Mouse (Mus musculus) erythroblast, embryonic 14.5 days (primary cell): ENCODE results near the gene S1pr3. TPM values are rescaled to one million over a fixed set of nuclear protein-coding genes. Genes with fewer than 3 reads are reported as not detected.

Source experiments
- H3K27me3 ChIP-seq: 2 replicates; pipeline ENCODE4 v1.6.1; 2012; ENCODE audit warnings: inconsistent platforms; ENCODE audit not compliant: control insufficient read depth
- H3K36me3 ChIP-seq: 2 replicates; pipeline ENCODE4 v1.6.1; 2012; ENCODE audit warnings: mild to moderate bottlenecking, inconsistent platforms; ENCODE audit not compliant: control insufficient read depth
- H3K4me1 ChIP-seq: 2 replicates; pipeline ENCODE4 v1.6.1; 2012; ENCODE audit warnings: inconsistent platforms; ENCODE audit not compliant: control insufficient read depth
- H3K4me3 ChIP-seq: replicated peaks from 2 replicates; pipeline ENCODE3; 2012; ENCODE audit warnings: moderate library complexity, mild to moderate bottlenecking, inconsistent platforms
- H3K9me3 ChIP-seq: 2 replicates; pipeline ENCODE4 v1.6.1; 2012; ENCODE audit warnings: low read length, inconsistent platforms, mixed read lengths; ENCODE audit not compliant: control insufficient read depth
- GATA1 ChIP-seq: IDR thresholded peaks from 2 replicates; pipeline ENCODE4 v1.6.1; 2012; ENCODE audit warnings: low read length, inconsistent platforms, mixed read lengths
- TAL1 ChIP-seq: IDR thresholded peaks from 3 replicates; pipeline ENCODE4 v1.6.1; 2012; ENCODE audit warnings: low read length, inconsistent platforms, mixed read lengths
- polyA plus RNA-seq: library from polyadenylated mRNA; stranded (reverse); fragments of >175 nt; gene quantifications from 2 replicates; pipeline ENCODE4 v1.2.3, GENCODE M21; 2012

S1pr3 gene
- polyA plus RNA-seq, 1 experiment, result 0.02 TPM

DNA sequence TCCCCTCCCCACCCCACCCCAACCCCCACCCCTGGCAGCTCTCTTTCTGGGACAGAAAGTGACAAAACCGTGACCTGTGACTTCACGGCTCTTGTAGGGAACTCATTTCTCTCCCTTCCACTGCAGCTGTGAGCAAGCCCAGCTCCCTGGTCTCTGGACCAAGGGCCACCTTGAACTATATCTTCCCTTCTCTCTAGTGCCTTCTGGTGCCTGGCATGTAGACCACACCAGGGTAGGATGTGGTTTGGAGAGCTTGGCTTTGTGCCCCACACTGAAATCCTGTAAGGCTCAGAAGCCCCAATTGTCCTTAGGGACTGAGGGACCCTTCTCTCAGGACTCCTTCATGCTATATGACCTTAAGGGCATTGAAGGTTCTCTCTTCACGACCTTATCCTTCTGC is 24.9 kb downstream of the S1pr3 start:
- no peaks in the 10 kb centered on the region for H3K27me3 ChIP-seq
- TF ChIP-seq GATA1 (no peak), TAL1 (no peak)
- H3K9me3 ChIP-seq, result no peaks in the 10 kb centered on the region

DNA sequence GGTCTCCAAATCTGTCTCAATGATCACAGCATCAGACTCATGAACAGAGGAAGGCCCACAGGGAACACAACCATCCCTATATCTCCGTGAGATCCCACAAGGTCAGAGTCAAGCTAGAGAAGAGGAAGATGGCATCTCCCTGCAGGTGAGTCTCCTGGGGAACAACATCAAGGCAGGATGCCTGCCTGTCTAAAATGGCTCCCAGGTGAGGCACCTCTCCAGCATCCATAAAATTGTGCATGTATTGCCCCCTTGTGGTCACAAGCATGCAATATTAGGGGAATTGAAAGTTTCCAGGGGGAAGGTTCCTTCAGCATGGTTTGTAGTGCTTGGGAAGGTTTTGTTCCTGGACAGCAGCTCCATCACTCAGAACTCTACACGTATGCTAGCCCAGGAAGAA is 26.0 kb downstream of the S1pr3 start:
- no peak overlapping the region for H3K4me3 ChIP-seq
- H3K9me3 ChIP-seq, result no peaks in the 10 kb centered on the region
- no peaks in the 10 kb centered on the region for H3K36me3 ChIP-seq
- no peaks in the 10 kb centered on the region for H3K4me1 ChIP-seq
- TF ChIP-seq TAL1, result no peak
- no peak for TF ChIP-seq GATA1
- no peaks in the 10 kb centered on the region for H3K27me3 ChIP-seq

More for the DNA sequence above, 24.9 kb downstream of the S1pr3 start:
- H3K4me3 ChIP-seq, result no peak overlapping the region
- no peaks in the 10 kb centered on the region for H3K36me3 ChIP-seq
- H3K4me1 ChIP-seq, result no peaks in the 10 kb centered on the region

DNA sequence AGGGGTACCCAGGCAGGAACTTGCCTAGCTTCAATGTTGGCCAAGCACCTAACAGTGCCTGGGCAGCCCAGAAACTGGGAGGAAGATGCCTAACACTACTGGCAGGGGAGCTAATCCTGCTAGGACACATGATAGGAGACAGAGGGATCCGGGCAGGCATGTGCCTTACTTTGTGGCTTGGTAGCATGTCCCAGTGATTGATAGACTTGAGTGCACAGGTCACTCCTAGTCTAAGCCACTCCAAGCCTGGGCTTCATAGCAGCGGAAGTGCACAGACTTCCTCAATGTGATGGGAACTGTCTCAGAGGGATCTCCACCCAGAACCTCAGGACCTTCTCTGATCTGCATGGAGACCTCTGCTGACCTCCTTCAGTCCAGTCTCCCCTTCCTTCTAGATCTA is 26.7 kb downstream of the S1pr3 start:
- H3K4me1 ChIP-seq, result no peaks in the 10 kb centered on the region

DNA sequence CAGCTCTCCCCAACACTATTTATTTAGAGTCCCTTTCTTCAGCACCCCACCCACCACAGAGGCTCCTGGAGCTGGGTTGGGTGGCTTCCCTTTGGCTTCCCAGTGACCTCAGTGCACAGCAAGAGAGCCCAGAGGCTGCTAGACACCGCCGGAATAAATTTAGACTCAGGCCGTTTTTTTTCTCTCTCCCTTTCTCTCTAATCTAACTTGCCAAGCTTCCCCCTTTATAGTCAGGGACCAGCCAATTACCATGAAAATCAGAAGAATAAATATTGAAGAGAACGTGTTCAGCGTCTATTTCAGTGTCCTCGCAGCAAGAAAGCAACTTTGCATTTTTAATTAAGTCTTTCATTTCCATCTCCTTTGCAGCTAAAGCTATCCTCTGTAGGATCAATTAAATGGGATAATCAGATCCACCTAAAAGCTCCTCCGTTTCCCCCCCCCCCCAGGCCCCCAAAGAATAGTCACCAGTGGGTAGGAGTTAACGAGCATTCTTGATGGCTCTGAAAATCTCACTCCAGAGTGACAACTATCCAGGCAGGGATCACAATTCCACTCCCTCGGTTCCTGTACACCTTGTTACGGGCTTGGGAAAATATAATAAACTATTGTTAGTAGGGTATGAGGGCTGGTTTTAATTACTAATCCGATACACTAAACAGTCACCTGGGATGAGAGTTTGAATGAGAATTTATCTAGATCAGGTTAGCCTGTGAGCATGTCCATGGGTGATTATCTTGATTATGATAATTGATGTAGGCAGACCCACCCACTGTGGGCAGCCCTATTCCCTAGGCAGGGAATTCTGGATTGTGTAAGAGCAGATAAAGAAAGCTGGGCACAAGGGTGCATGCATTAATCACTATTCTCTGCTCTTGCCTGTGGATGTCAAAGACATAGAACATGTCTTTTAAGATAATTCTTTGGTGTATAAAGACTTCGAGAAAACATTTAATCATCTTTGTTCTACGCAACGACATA is 29.0 kb downstream of the S1pr3 start:
- H3K27me3 ChIP-seq, result no peaks in the 10 kb centered on the region
- no peaks in the 10 kb centered on the region for H3K36me3 ChIP-seq
- H3K4me1 ChIP-seq, result no peaks in the 10 kb centered on the region
- TF ChIP-seq TAL1 (no peak), GATA1 (no peak)
- no peaks in the 10 kb centered on the region for H3K9me3 ChIP-seq
- no peak overlapping the region for H3K4me3 ChIP-seq

More for the DNA sequence above, 26.7 kb downstream of the S1pr3 start:
- Histone ChIP-seq H3K4me3 (no peak overlapping the region), H3K36me3 (no peaks in the 10 kb centered on the region), H3K27me3 (no peaks in the 10 kb centered on the region), H3K9me3 (no peaks in the 10 kb centered on the region)
- TF ChIP-seq GATA1, result no peak
- no peak for TF ChIP-seq TAL1

DNA sequence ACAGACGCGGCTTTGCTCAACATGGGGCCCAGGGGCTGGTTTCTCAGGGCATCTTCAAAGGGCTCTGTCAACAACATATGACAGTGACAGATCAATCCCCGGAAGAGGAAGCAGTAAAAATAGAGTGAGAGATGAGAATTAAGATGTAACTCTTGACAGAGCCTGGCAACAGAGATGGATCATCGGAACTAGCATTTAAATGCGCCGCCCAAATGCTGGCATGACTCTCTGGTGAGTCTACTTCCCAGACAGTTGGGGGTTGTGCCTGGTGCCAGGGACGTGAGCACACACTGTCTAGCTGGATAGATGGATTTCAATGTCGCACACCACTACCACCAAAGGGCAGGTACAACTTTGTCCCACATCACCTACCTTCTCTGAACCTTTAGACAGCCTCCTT is 34.5 kb downstream of the S1pr3 start:
- Histone ChIP-seq H3K9me3 (no peaks in the 10 kb centered on the region), H3K4me3 (no peak overlapping the region), H3K4me1 (no peaks in the 10 kb centered on the region), H3K27me3 (no peaks in the 10 kb centered on the region), H3K36me3 (no peaks in the 10 kb centered on the region)
- TF ChIP-seq TAL1, result no peak
- no peak for TF ChIP-seq GATA1

DNA sequence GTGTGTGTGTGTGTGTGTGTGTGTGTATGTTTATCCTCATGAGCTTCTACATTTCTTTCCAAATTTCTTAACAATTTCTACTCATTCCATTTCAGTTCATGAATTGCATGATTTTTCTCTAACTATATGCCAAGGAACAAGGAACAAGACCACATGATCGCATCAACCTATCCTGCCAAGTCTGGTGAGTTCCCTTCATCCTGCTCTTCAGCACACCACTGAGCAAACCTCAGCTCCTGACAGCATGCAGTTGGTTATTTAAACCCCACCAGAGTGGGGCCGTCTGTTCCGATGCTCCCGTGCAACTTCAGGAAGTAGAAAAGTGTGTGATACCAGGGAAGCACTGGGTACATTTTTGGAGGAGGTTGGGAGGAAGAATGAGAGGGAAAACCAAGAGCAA is 38.1 kb downstream of the S1pr3 start:
- no peak overlapping the region for H3K4me3 ChIP-seq
- peaks cover 2% of the 10 kb centered on the region; the same call in 1 of the 2 replicates for H3K9me3 ChIP-seq
- no peaks in the 10 kb centered on the region for H3K27me3 ChIP-seq
- no peaks in the 10 kb centered on the region for H3K36me3 ChIP-seq
- TF ChIP-seq GATA1 (no peak), TAL1 (no peak)
- H3K4me1 ChIP-seq, result no peaks in the 10 kb centered on the region

DNA sequence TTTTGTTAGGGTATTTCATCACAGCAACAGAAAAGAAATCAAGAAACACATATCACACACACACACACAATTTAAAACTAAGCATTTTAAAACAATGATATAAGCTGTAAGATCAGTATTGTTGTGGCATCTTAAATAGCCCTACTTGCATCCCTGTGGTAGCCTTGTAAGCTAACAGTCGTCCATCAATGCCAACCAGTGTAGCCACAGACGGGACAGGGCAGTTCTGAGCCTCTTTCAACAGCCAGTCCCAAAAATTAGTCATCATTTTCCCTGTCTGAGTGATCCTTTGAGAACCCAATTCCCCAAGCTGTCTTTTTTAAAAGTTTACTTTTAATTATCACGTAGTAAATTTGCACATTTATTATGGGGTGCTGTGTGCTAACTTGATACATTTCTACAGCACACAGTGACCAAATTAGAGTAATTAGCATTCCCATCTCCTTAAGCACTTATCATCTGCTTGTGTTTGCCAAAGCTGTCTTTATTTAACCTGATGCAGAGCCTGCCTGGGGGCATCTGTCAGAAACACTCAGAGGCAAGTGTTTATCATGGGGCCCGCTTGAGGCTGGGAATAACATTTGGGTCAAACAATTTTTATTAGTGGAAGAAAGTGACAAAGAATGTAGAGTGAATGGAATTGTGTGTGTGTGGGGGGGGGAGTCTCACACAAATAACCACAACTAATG is 47.9 kb downstream of the S1pr3 start:
- Histone ChIP-seq H3K27me3 (no peaks in the 10 kb centered on the region), H3K4me3 (no peak overlapping the region), H3K9me3 (no peaks in the 10 kb centered on the region; the same call in 1 of the 2 replicates), H3K36me3 (no peaks in the 10 kb centered on the region), H3K4me1 (no peaks in the 10 kb centered on the region)
- TF ChIP-seq GATA1, result no peak
- no peak for TF ChIP-seq TAL1

DNA sequence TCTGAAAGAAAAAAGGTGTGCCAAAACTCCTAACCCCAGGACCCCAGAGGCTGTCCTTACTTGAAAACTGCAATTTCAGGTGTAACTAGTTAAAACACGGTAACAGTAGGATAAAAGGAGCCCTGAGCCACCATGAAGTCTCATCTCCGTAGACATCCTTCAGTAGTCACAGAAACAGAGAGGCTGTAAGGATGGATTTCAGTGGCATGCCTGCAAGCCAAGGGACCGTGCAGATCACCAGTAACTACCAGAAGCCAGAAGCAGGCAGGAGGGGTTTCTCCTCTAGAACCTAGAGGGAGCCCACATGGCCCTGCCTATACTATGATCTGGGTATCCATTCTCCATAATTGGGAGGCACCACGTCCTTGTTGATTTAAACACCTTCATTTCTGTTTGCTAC is 55.9 kb downstream of the S1pr3 start:
- TF ChIP-seq GATA1 (no peak), TAL1 (no peak)
- Histone ChIP-seq H3K9me3 (no peaks in the 10 kb centered on the region; the same call in 1 of the 2 replicates), H3K36me3 (no peaks in the 10 kb centered on the region), H3K27me3 (no peaks in the 10 kb centered on the region), H3K4me1 (no peaks in the 10 kb centered on the region), H3K4me3 (no peak overlapping the region)

DNA sequence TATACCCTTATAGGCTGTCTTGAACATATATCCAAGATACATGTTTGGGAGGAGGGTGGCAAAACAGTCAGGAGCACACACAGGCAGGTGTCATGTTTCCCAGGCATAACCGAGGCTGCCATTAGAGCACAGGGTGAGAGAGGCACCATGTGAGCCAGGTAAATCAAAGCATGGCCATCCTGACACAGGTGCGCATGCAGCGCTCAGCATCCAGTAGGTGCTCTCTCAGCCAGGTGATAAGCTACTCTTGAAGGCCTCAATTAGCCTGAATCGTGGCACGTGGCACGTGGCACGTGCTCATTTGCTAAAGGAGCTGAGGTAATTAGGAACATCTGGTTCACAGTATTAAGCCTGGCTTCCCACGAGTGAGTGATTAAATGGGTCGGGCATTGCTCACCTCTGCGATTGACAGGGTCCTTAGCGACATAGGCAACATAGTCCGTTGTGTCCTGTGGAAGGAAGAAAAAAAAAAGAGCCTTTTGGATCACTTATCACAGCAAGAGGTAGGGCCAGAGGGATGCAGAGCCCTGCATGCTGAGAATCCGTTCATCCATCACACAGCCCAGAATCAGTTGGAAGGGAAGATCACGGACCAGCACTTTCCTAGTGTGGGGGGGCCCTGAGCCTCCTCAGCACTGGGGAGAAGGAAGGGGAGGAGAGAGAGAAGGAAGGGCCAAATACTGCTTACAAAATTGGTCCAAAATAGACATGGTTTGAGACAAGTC is 57.8 kb downstream of the S1pr3 start:
- TF ChIP-seq GATA1 (no peak), TAL1 (no peak)
- H3K4me1 ChIP-seq, result no peaks in the 10 kb centered on the region
- H3K36me3 ChIP-seq, result no peaks in the 10 kb centered on the region
- no peaks in the 10 kb centered on the region for H3K9me3 ChIP-seq
- H3K4me3 ChIP-seq, result no peak overlapping the region
- no peaks in the 10 kb centered on the region for H3K27me3 ChIP-seq
